Mouse (Mus musculus): ENCODE measurements around the gene Lmx1b. TPM values are rescaled to one million over a fixed set of nuclear protein-coding genes. Genes with fewer than 3 reads are reported as not detected.
A peak's percentile ranks its signal among the peaks of the same experiment; 100 is the strongest.

Gene Lmx1b
- polyA plus RNA-seq, 1 experiment from 2014 or later: 0.04 TPM

DNA sequence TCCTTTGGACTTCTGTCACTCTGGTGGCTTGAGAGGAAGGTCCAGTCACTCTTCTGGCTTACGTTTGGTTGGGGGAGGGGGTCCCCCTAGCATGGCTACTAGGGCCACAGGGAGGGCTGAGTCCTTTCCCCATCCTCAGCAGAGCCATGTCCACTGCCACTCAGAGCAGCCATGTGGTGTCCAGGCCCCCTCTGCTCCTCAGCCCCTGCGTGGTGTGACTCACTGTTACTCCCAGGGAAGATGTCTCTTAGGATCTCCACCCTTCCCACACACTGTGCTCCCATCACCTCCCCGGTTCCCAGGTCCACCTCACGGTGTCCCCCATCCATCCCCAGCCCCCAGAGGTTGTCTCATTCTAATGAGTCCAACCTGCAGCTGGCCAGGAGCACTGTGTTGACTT, 24.4 kb upstream of the Lmx1b start:
- Histone ChIP-seq H3K27ac (no peak overlapping the region), H3K9me3 (no peaks in the 10 kb centered on the region), H3K4me3 (replicated peaks) (no peak overlapping the region), H3K4me2 (no peak overlapping the region), H3K4me1 (peaks cover 18% of the 10 kb centered on the region), H3K9ac (no peak overlapping the region), H3K27me3 (replicated peaks) (no peaks in the 10 kb centered on the region), H3K36me3 (no peaks in the 10 kb centered on the region)
- WGBS: 72% methylated on average over 4 of the region's 4 CpGs
- ATAC-seq (ENCODE audit: insufficient read depth, low FRiP score, low read depth): peak; percentile 23; the same call in 1 of the 2 replicates

DNA sequence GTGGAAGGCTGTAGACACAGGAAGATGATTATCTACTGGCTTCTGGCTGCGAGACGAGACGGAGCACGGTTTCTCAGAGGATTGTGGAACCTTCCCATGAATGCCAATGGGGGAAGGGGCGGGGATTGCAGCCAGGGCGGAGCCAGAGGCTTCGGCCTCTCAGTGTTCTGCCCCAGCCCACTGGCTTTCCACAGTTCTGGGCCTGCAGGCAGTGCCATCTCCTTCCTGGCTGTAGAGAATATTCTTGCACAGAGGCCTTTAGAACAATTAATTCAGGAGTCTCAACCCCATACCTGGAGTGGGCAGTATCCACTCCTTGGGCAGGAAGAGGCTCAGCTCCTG, 18.9 kb upstream of the Lmx1b start:
- H3K9ac ChIP-seq: no peak overlapping the region
- no peaks in the 10 kb centered on the region for H3K9me3 ChIP-seq
- 0 out of 2 replicates have a peak overlapping the region, but pooled peaks have one; percentile 12 for H3K4me3 ChIP-seq (replicated peaks)
- no peak for ATAC-seq (ENCODE audit: insufficient read depth, low FRiP score, low read depth)
- no peak overlapping the region for H3K27ac ChIP-seq
- H3K4me2 ChIP-seq: peak overlapping the region; percentile 44
- WGBS: 3% methylated on average over 7 of the region's 7 CpGs
- 0 out of 2 replicates have a peak, but pooled peaks cover 4% of the 10 kb centered on the region for H3K4me1 ChIP-seq
- H3K27me3 ChIP-seq (replicated peaks): no peaks in the 10 kb centered on the region
- no peaks in the 10 kb centered on the region for H3K36me3 ChIP-seq

DNA sequence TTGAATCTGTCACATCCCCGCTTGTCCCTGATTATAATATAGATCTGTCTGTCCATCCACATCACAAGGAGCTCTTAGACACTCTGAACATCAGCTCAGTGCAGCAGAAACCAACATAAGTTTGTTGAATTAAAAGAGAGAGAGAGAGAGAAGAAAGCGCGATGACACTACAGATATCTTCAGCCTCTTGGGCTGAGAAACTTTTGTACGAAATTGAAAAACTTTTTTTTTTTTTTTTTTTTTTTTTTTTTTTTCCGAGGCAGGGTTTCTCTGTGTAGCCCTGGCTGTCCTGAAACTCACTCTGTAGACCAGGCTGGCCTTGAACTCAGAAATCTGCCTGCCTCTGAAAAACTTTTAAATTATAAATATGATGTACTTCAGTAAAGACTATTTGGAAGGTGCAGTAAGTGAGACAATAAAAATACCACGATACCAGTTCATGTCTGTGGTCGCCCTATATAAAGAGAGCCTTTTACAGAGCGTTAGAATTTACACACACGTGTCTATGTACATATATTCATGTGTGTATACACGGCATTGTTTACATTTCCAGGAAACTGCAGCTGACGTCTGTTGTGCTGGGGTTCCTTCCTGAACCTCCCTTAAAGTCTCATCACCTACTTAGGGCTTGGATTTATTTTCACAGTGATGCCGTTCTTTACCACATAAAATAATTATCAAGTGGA, 18.4 kb upstream of the Lmx1b start:
- no peak for ATAC-seq (ENCODE audit: insufficient read depth, low FRiP score, low read depth)
- no peak overlapping the region for H3K27ac ChIP-seq
- 0 out of 2 replicates have a peak, but pooled peaks cover 4% of the 10 kb centered on the region for H3K4me1 ChIP-seq
- H3K9ac ChIP-seq: no peak overlapping the region
- H3K4me3 ChIP-seq (replicated peaks): 0 out of 2 replicates have a peak overlapping the region, but pooled peaks have one; percentile 12
- H3K4me2 ChIP-seq: peak overlapping the region; percentile 44
- H3K9me3 ChIP-seq: no peaks in the 10 kb centered on the region
- no peaks in the 10 kb centered on the region for H3K36me3 ChIP-seq
- no peaks in the 10 kb centered on the region for H3K27me3 ChIP-seq (replicated peaks)
- WGBS: 42% methylated on average over 12 of the region's 12 CpGs

DNA sequence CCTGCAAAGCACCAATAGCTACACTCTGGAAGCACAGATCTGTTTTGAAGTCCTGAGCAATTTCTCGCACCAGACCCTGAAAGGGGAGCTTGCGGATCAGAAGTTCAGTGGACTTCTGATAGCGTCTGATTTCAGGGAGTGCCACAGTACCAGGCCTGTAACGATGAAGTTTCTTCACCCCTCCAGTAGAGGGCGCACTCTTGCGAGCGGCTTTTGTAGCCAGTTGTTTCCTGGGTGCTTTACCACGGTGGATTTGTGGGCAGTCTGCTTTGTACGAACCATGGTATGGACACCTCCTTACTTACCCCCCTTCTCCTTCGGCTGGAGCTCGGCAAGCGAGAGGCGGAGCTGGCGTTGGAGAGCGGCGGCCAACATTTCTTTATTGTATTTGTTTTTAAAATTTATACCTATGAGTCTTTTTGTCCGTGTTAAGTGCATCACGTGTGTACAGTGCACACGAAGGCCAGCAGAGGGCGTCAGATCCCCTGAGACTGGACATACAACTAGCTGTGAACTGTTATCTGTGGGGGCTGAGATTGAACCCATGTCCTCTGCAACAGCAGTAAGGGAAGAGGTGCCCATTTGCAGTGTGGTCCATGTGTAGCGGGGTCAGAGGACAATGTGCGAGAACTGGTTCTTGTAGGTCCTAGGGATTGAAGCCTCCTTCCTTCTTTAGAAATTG, 12.3 kb upstream of the Lmx1b start:
- 79% methylated on average over 22 of the region's 22 CpGs for WGBS
- ATAC-seq (ENCODE audit: insufficient read depth, low FRiP score, low read depth): no peak

DNA sequence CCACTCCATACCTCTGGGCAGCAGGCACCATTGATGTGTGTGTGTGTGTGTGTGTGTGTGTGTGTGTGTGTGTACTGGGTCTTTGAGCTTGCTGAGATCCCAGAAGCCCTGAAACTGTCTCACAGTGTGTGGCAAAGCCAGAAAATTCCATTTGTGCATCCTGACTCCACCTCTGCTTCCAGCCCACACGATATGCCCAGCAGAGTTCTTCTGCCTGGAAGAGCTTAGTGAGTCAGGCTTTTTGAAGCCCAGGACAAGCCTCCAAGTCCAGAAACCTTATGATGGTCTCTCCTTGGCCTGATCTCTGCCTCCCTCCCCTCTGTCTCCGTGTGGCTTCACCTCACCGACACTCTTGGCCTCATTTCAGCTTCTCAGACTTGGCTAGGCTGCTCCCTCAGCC, 9.1 kb upstream of the Lmx1b start:
- no peak for ATAC-seq (ENCODE audit: insufficient read depth, low FRiP score, low read depth)
- H3K4me3 ChIP-seq (replicated peaks): no peak overlapping the region
- H3K4me2 ChIP-seq: no peak overlapping the region
- no peak overlapping the region for H3K27ac ChIP-seq
- no peaks in the 10 kb centered on the region for H3K4me1 ChIP-seq
- peaks cover 36% of the 10 kb centered on the region for H3K27me3 ChIP-seq (replicated peaks)
- WGBS: 33% methylated on average over 3 of the region's 3 CpGs
- no peak overlapping the region for H3K9ac ChIP-seq
- H3K9me3 ChIP-seq: no peaks in the 10 kb centered on the region
- no peaks in the 10 kb centered on the region for H3K36me3 ChIP-seq

More for the DNA sequence above, 12.3 kb upstream of the Lmx1b start:
- Histone ChIP-seq H3K4me1 (no peaks in the 10 kb centered on the region), H3K27me3 (replicated peaks) (peaks cover 3% of the 10 kb centered on the region; the same call in 1 of the 2 replicates), H3K4me3 (replicated peaks) (no peak overlapping the region), H3K27ac (no peak overlapping the region), H3K4me2 (no peak overlapping the region), H3K9ac (no peak overlapping the region), H3K36me3 (no peaks in the 10 kb centered on the region), H3K9me3 (no peaks in the 10 kb centered on the region)

DNA sequence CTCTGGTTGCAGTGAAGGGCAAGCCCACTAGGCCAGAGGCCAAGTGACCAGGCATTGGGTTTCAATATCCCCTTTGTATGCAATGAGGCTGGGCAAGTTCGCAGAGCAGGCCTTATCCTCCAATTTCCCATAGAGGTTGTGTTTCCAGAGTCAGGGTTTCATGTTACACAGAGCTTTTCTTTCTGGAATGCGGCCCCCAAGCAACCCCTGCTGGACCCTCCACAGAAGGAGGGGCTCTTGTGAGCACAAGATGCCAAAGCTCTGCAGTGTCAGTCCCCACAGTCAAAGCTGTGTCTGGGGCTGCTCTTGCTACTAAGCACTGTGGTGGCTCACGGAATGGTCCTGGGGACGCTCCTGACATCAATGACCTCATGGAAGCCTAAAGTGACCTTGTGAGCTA, 8.6 kb upstream of the Lmx1b start:
- Histone ChIP-seq H3K27ac (no peak overlapping the region), H3K9ac (no peak overlapping the region), H3K9me3 (no peaks in the 10 kb centered on the region), H3K4me1 (no peaks in the 10 kb centered on the region), H3K4me2 (no peak overlapping the region), H3K27me3 (replicated peaks) (peaks cover 41% of the 10 kb centered on the region), H3K4me3 (replicated peaks) (no peak overlapping the region), H3K36me3 (no peaks in the 10 kb centered on the region)
- no peak for ATAC-seq (ENCODE audit: insufficient read depth, low FRiP score, low read depth)
- 33% methylated on average over 4 of the region's 4 CpGs for WGBS

DNA sequence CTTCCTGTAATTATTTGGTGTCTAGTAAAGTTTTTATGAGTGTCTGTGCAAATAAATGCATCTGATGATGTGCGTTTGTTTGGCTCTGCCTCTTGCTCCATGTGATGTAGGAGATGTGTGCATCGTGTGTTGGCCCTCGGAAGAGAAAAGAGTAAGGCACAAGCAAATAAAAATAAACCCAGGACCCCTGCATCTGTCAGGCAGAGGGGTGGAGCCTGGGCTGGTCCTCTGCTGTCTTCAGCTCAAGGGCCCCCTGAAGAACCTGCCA, 5.9 kb upstream of the Lmx1b start:
- H3K27me3 ChIP-seq (replicated peaks): peaks cover 67% of the 10 kb centered on the region
- no peak for ATAC-seq (ENCODE audit: insufficient read depth, low FRiP score, low read depth)
- WGBS: 7% methylated on average over 3 of the region's 3 CpGs
- H3K4me1 ChIP-seq: peaks cover 5% of the 10 kb centered on the region
- H3K4me2 ChIP-seq: no peak overlapping the region
- no peak overlapping the region for H3K4me3 ChIP-seq (replicated peaks)
- H3K9me3 ChIP-seq: no peaks in the 10 kb centered on the region
- no peak overlapping the region for H3K27ac ChIP-seq
- no peaks in the 10 kb centered on the region for H3K36me3 ChIP-seq
- no peak overlapping the region for H3K9ac ChIP-seq

DNA sequence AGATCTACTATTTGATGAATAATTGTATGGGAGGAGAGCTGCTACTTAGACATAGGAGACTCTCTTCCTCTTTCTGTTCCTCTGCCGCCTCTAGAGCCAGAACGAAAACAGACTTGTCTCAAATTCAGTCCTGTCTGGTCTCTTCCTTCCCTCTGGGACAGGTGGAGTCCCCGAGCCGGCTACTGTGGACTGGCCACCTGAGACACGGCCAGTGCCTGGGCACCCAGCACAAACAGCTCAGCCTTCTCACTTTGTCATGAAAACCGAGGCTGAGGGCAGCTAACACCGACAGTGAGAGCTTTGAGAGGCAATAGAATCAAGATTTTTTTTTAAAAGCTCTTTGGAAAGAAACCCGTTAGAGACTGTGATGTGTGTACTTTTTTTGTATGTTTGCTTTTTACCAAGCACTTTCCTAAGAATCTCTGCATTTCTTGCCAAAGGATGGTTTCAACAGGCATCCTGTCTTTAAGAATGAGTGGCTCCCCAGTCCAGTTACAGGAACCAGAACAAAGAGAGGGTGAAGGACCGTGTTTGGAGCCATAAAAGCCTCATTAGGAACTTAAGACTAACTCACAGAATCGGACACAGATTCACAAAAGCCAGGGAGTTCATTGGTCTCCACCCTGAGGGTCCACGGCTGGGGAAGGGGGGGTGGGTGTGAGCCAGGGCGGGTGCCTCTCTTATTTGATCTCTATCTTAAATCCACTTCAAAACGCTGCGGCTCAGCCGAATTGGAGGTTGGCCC, 5.4 kb upstream of the Lmx1b start:
- Histone ChIP-seq H3K36me3 (no peaks in the 10 kb centered on the region), H3K4me2 (no peak overlapping the region), H3K9ac (no peak overlapping the region), H3K27ac (no peak overlapping the region), H3K27me3 (replicated peaks) (peaks cover 72% of the 10 kb centered on the region), H3K4me3 (replicated peaks) (no peak overlapping the region), H3K9me3 (no peaks in the 10 kb centered on the region), H3K4me1 (peaks cover 10% of the 10 kb centered on the region)
- WGBS: 4% methylated on average over 15 of the region's 15 CpGs
- no peak for ATAC-seq (ENCODE audit: insufficient read depth, low FRiP score, low read depth)

DNA sequence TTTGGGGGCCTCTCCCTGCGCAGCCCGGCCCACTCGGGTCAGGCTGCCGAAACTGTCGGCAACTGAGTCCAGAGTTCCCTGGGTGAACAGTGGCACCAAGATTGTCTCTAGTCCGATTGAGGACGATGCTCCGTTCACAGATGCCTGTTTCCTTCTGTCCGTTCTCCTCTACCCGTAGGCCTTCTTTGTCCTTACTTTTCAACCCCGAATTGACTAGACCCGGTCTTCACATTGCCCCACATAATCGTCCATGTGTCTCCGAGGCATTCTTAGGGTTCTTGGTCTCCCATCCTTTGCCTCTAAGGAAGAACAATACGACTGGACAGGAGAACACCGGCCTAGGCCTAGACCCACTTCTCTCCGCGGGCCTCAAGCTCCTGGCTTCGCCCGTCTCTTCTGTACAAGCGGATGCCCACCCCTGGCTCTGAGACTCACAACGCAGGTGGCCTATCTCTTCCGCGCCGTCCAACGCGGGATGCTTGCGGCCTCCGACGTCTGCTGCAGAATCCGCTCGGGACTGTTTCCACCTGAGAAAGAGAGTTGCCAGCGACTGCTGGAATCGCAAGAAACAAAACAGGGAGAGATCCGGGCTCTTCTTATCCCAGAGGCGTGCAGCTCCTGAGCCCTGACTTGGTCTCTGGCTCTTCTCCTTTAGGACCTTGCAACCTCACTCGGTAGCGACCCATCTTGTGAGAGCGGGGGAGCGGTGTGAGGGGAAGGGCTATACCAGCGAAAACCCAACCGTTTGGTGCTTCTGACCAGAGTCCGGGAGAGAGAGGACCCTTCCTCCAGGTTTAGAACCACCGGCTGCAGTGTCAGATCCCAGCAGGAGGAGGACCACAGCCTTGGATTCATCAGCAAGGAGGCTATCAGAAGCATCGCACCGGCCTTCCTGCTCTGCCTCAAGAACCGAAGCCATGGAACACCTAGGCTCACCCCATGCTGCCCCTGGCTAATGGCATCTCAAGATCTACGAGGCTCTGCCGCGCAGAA, 3.7 kb upstream of the Lmx1b start:
- H3K9ac ChIP-seq: no peak overlapping the region

DNA sequence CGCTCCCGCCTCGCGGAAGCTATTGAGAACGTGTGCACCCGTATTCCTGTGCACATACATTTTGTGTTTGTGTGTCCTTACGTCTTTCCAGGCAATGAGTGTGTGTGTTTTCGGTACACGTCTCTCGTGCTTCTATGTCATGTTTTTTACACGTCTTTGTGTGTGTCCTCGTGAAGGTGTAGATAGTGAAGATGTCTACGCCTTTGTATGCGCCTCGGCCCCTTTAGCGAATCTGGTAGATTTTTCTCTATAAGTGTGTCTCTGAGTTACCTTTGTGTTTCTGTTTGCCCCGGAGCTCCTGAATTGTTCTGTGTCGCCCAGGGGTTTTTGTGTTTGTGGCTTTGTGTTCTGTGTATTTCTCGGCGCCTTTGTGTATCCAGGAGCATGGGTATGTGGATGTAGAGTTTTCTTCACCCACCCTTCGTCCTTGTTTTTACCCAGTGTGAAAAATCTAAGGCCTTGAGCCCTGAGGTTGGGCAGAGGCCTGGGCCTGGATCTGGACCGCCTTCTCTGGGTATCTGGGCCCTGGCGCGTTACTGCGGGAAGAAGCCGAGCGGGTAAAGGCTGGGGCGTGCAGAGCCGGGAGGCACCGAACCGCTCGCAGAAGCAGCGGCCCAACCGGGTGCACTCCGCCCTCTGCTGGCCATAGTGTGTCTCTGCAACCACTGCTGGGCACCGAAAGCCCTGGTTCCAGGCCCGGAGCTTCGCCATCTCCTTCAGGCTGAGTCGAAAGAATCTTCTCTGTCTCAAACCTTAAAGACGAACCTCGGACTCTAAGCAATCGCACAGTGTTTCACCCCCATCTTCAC, 2.5 kb upstream of the Lmx1b start:
- peaks cover 100% of the 10 kb centered on the region for H3K27me3 ChIP-seq (replicated peaks)
- no peak overlapping the region for H3K27ac ChIP-seq
- H3K36me3 ChIP-seq: no peaks in the 10 kb centered on the region
- 3% methylated on average over 42 of the region's 42 CpGs for WGBS
- H3K4me1 ChIP-seq: peaks cover 26% of the 10 kb centered on the region
- H3K9me3 ChIP-seq: no peaks in the 10 kb centered on the region
- ATAC-seq (ENCODE audit: insufficient read depth, low FRiP score, low read depth): no peak
- no peak overlapping the region for H3K9ac ChIP-seq
- no peak overlapping the region; the same call in 1 of the 2 replicates for H3K4me3 ChIP-seq (replicated peaks)
- H3K4me2 ChIP-seq: peak overlapping the region; percentile 32

More for the DNA sequence above, 3.7 kb upstream of the Lmx1b start:
- Histone ChIP-seq H3K27ac (no peak overlapping the region), H3K27me3 (replicated peaks) (peaks cover 89% of the 10 kb centered on the region), H3K9me3 (no peaks in the 10 kb centered on the region), H3K36me3 (no peaks in the 10 kb centered on the region), H3K4me2 (no peak overlapping the region), H3K4me1 (peaks cover 24% of the 10 kb centered on the region), H3K4me3 (replicated peaks) (no peak overlapping the region)
- WGBS: 11% methylated on average over 50 of the region's 50 CpGs
- no peak for ATAC-seq (ENCODE audit: insufficient read depth, low FRiP score, low read depth)

All from stomach, embryonic 15.5 days (tissue).